7 mouse cellular contexts compared by ENCODE assay signal in the genomic region with DNA sequence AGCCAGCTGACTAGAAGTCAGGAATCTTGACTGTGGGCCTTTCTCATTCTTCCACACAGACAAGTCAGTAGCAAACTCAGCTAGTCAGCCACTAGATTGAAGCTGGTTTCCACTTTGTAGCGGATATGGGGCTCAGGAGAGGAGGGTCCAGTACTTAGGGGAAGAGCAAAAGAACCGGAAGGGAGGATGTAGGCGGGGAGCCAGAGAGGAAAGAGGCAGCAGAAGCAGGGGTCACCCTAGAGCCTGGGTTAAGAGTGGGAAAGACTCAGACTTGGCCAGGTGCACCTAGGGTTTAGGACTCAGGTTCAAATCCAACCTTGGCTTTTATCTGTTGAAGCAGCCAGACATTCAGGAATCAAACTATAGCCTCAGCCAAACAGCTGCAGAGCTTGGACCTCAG. TPM values are rescaled to one million over a fixed set of nuclear protein-coding genes. Genes with fewer than 3 reads are reported as not detected.
A peak's percentile ranks its signal among the peaks of the same experiment; 100 is the strongest.
DNase-seq lines count a peak whose midpoint lies in the region; ATAC-seq and TF ChIP-seq lines count a peak whose summit lies in the region.

No protein-coding gene starts in this region.

- ATAC-seq in lung, embryonic 14.5 days (ENCODE audit: insufficient read depth): no peak
- no peak for ATAC-seq in forebrain, embryonic 15.5 days (replicated peaks)
- ATAC-seq in kidney, embryonic 16.5 days (ENCODE audit: low FRiP score, low TSS enrichment): no peak
- ATAC-seq in neural tube, embryonic 15.5 days (ENCODE audit: low FRiP score): no peak

- no peak overlapping the region; the same call in 1 of the 2 replicates for H3K9ac ChIP-seq in lung, embryonic 14.5 days
- no peak overlapping the region for H3K9ac ChIP-seq in forebrain, embryonic 15.5 days (replicated peaks)
- peak overlapping the region; percentile 97 for H3K9ac ChIP-seq in kidney, embryonic 16.5 days (replicated peaks; ENCODE audit: low read length)
- H3K9ac ChIP-seq in neural tube, embryonic 15.5 days (replicated peaks): peak overlapping the region; percentile 100; the same call in 1 of the 2 replicates

- TF ChIP-seq CTCF in lung, embryonic 14.5 days (IDR thresholded peaks at IDR 0.05; ENCODE audit: low read depth): no peak
- no peak for TF ChIP-seq CTCF in lung, adult 2 months (IDR thresholded peaks at IDR 0.05; ENCODE audit: insufficient read depth, low read length)

- peaks cover 13% of the 10 kb centered on the region for H3K36me3 ChIP-seq in lung, embryonic 14.5 days (ENCODE audit: insufficient read depth)
- H3K36me3 ChIP-seq in forebrain, embryonic 15.5 days: peaks cover 6% of the 10 kb centered on the region
- H3K36me3 ChIP-seq in kidney, embryonic 16.5 days (ENCODE audit: insufficient read depth, low read length): peaks cover 6% of the 10 kb centered on the region; the same call in 1 of the 2 replicates
- peaks cover 8% of the 10 kb centered on the region for H3K36me3 ChIP-seq in neural tube, embryonic 15.5 days

- peak overlapping the region; percentile 89 for H3K4me2 ChIP-seq in lung, embryonic 14.5 days
- H3K4me2 ChIP-seq in forebrain, embryonic 15.5 days (replicated peaks): 0 out of 2 replicates have a peak overlapping the region, but pooled peaks have one; percentile 76
- peak overlapping the region; percentile 93 for H3K4me2 ChIP-seq in kidney, embryonic 16.5 days (replicated peaks; ENCODE audit: low read depth, low read length)
- H3K4me2 ChIP-seq in neural tube, embryonic 15.5 days: peak overlapping the region; percentile 91

- no peaks in the 10 kb centered on the region for H3K27me3 ChIP-seq in lung, embryonic 14.5 days (ENCODE audit: insufficient read depth, low read length)
- no peaks in the 10 kb centered on the region for H3K27me3 ChIP-seq in forebrain, embryonic 15.5 days
- H3K27me3 ChIP-seq in kidney, embryonic 16.5 days (ENCODE audit: insufficient read depth, low read length): no peaks in the 10 kb centered on the region
- no peaks in the 10 kb centered on the region for H3K27me3 ChIP-seq in neural tube, embryonic 15.5 days (replicated peaks)

- 77% methylated on average over 3 of the region's 3 CpGs for WGBS in lung, embryonic 14.5 days
- 30% methylated on average over 3 of the region's 3 CpGs for WGBS in lung, adult 2 months
- WGBS in forebrain, embryonic 15.5 days: 83% methylated on average over 3 of the region's 3 CpGs
- WGBS in kidney, embryonic 16.5 days: 72% methylated on average over 3 of the region's 3 CpGs
- 88% methylated on average over 3 of the region's 3 CpGs for WGBS in neural tube, embryonic 15.5 days

- peaks cover 24% of the 10 kb centered on the region for H3K4me1 ChIP-seq in lung, embryonic 14.5 days (ENCODE audit: insufficient read depth)
- peaks cover 31% of the 10 kb centered on the region for H3K4me1 ChIP-seq in lung, adult 2 months (ENCODE audit: control insufficient read depth, insufficient read depth, low read length)
- peaks cover 60% of the 10 kb centered on the region for H3K4me1 ChIP-seq in forebrain, embryonic 15.5 days
- peaks cover 59% of the 10 kb centered on the region for H3K4me1 ChIP-seq in kidney, embryonic 16.5 days (ENCODE audit: insufficient read depth, low read length)
- peaks cover 63% of the 10 kb centered on the region for H3K4me1 ChIP-seq in neural tube, embryonic 15.5 days

- TF ChIP-seq POLR2A in lung, adult 2 months (IDR thresholded peaks at IDR 0.05; ENCODE audit: borderline replicate concordance, extremely low read depth, low read depth, low read length): no peak

- no peak for DNase-seq in lung, embryonic 14.5 days
- no peak for DNase-seq in lung, adult 2 months
- no peak for DNase-seq in right cerebral cortex, postnatal 4 days
- DNase-seq in gastrocnemius, postnatal 10 days: no peak

- peak overlapping the region; percentile 40; the same call in 1 of the 2 replicates for H3K27ac ChIP-seq in lung, embryonic 14.5 days (ENCODE audit: low read depth)
- no peak overlapping the region for H3K27ac ChIP-seq in forebrain, embryonic 15.5 days (replicated peaks)
- H3K27ac ChIP-seq in kidney, embryonic 16.5 days (ENCODE audit: low read length): peak overlapping the region; percentile 85; the same call in 1 of the 2 replicates
- no peak overlapping the region for H3K27ac ChIP-seq in neural tube, embryonic 15.5 days (replicated peaks)

- H3K4me3 ChIP-seq in lung, embryonic 14.5 days (ENCODE audit: low read depth, low read length): peak overlapping the region; percentile 87; the same call in 1 of the 2 replicates
- no peak overlapping the region for H3K4me3 ChIP-seq in lung, adult 2 months (replicated peaks; ENCODE audit: extremely low read depth, low read depth, low read length)
- H3K4me3 ChIP-seq in forebrain, embryonic 15.5 days: no peak overlapping the region
- no peak overlapping the region for H3K4me3 ChIP-seq in kidney, embryonic 16.5 days (ENCODE audit: low read length)
- peak overlapping the region; percentile 80; the same call in 1 of the 2 replicates for H3K4me3 ChIP-seq in neural tube, embryonic 15.5 days (replicated peaks)

- H3K9me3 ChIP-seq in lung, embryonic 14.5 days (ENCODE audit: low read depth, low read length): no peaks in the 10 kb centered on the region
- no peaks in the 10 kb centered on the region for H3K9me3 ChIP-seq in forebrain, embryonic 15.5 days
- H3K9me3 ChIP-seq in kidney, embryonic 16.5 days (ENCODE audit: low read length): no peaks in the 10 kb centered on the region
- H3K9me3 ChIP-seq in neural tube, embryonic 15.5 days (replicated peaks): no peaks in the 10 kb centered on the region

RNA-seq across cellular contexts. Expression of gene Ltc4s, which starts 11.2 kb away (rescaled TPM):
- 2.1 and 3.2 TPM in 2 replicates for polyA plus RNA-seq in lung, embryonic 14.5 days (2014; fragmentation: Nextera tagmentation; extraction: Ambion mirVana)
- polyA plus RNA-seq in lung, adult 2 months (2012; rRNA removed): 106 and 119 TPM in 2 replicates
- polyA plus RNA-seq in forebrain, embryonic 15.5 days (2015; fragmentation: Nextera tagmentation; extraction: Ambion mirVana): 2.4 and 3.1 TPM in 2 replicates
- polyA plus RNA-seq in kidney, embryonic 16.5 days (2015; fragmentation: Nextera tagmentation; extraction: Ambion mirVana): 2.5 and 2.8 TPM in 2 replicates
- 2.9 and 3.7 TPM in 2 replicates for polyA plus RNA-seq in neural tube, embryonic 15.5 days (2015; fragmentation: Nextera tagmentation; extraction: Ambion mirVana)
- total RNA-seq in gastrocnemius, postnatal 10 days (2021): 1 to 10 TPM; 2.3 to 3.9 TPM

RNA-seq across cellular contexts. Expression of gene Mgat4b, which starts 16.5 kb away (rescaled TPM):
- polyA plus RNA-seq in lung, embryonic 14.5 days (2014; fragmentation: Nextera tagmentation; extraction: Ambion mirVana): 32.8 and 44.2 TPM in 2 replicates
- 77.4 and 91.7 TPM in 2 replicates for polyA plus RNA-seq in lung, adult 2 months (2012; rRNA removed)
- polyA plus RNA-seq in forebrain, embryonic 15.5 days (2015; fragmentation: Nextera tagmentation; extraction: Ambion mirVana): 40.3 and 46.3 TPM in 2 replicates
- 9.8 and 11.9 TPM in 2 replicates for polyA plus RNA-seq in kidney, embryonic 16.5 days (2015; fragmentation: Nextera tagmentation; extraction: Ambion mirVana)
- 50.2 and 63.8 TPM in 2 replicates for polyA plus RNA-seq in neural tube, embryonic 15.5 days (2015; fragmentation: Nextera tagmentation; extraction: Ambion mirVana)
- 10 to 100 TPM; 31.2 to 35.0 TPM for total RNA-seq in gastrocnemius, postnatal 10 days (2021)

RNA-seq across cellular contexts. Expression of gene Sqstm1, which starts 16.6 kb away (rescaled TPM):
- 205 and 209 TPM in 2 replicates for polyA plus RNA-seq in lung, embryonic 14.5 days (2014; fragmentation: Nextera tagmentation; extraction: Ambion mirVana)
- 249 and 251 TPM in 2 replicates for polyA plus RNA-seq in lung, adult 2 months (2012; rRNA removed)
- polyA plus RNA-seq in forebrain, embryonic 15.5 days (2015; fragmentation: Nextera tagmentation; extraction: Ambion mirVana): 285 and 303 TPM in 2 replicates
- polyA plus RNA-seq in kidney, embryonic 16.5 days (2015; fragmentation: Nextera tagmentation; extraction: Ambion mirVana): 298 and 338 TPM in 2 replicates
- 421 and 450 TPM in 2 replicates for polyA plus RNA-seq in neural tube, embryonic 15.5 days (2015; fragmentation: Nextera tagmentation; extraction: Ambion mirVana)
- total RNA-seq in gastrocnemius, postnatal 10 days (2021): 100 to 1,000 TPM; 196 to 231 TPM

RNA-seq across cellular contexts. Expression of gene Mrnip, which starts 53.0 kb away (rescaled TPM):
- polyA plus RNA-seq in lung, embryonic 14.5 days (2014; fragmentation: Nextera tagmentation; extraction: Ambion mirVana): 18.4 and 20.3 TPM in 2 replicates
- polyA plus RNA-seq in lung, adult 2 months (2012; rRNA removed): 2.7 and 4.5 TPM in 2 replicates
- 28.6 and 31.9 TPM in 2 replicates for polyA plus RNA-seq in forebrain, embryonic 15.5 days (2015; fragmentation: Nextera tagmentation; extraction: Ambion mirVana)
- 21.7 and 23.2 TPM in 2 replicates for polyA plus RNA-seq in kidney, embryonic 16.5 days (2015; fragmentation: Nextera tagmentation; extraction: Ambion mirVana)
- 34.2 and 36.7 TPM in 2 replicates for polyA plus RNA-seq in neural tube, embryonic 15.5 days (2015; fragmentation: Nextera tagmentation; extraction: Ambion mirVana)
- total RNA-seq in gastrocnemius, postnatal 10 days (2021): 1 to 10 TPM; 6.3 to 7.5 TPM

Comparison
In these comparisons a context has a peak if more than half of its experiments do, and no peak if none do; other contexts are left out.
1. H3K4me3 ChIP-seq: peak in lung, embryonic 14.5 days (single experiment) and neural tube, embryonic 15.5 days (single experiment); none in lung, adult 2 months (single experiment), forebrain, embryonic 15.5 days (single experiment) and kidney, embryonic 16.5 days (single experiment).
2. RNA of gene Ltc4s, which starts 11.2 kb away (polyA plus RNA-seq): 106 to 119 TPM in lung, adult 2 months; 2.9 to 3.7 TPM in neural tube, embryonic 15.5 days, 2.5 to 2.8 TPM in kidney, embryonic 16.5 days, 2.4 to 3.1 TPM in forebrain, embryonic 15.5 days and 2.1 to 3.2 TPM in lung, embryonic 14.5 days; every median in the first group is over 10 times any median in the second.
3. H3K27ac ChIP-seq: peak in lung, embryonic 14.5 days (single experiment) and kidney, embryonic 16.5 days (single experiment); none in forebrain, embryonic 15.5 days (single experiment) and neural tube, embryonic 15.5 days (single experiment).
4. H3K9ac ChIP-seq: peak in kidney, embryonic 16.5 days (single experiment) and neural tube, embryonic 15.5 days (single experiment); none in lung, embryonic 14.5 days (single experiment) and forebrain, embryonic 15.5 days (single experiment).
5. Peak in every context shown above with its lines, with median percentiles within 50 percentile points of each other: H3K4me2 ChIP-seq.